Mouse (Mus musculus) liver, embryonic 15.5 days (tissue): ENCODE results near the gene 2610507B11Rik. TPM values are rescaled to one million over a fixed set of nuclear protein-coding genes. Genes with fewer than 3 reads are reported as not detected.
A peak's percentile ranks its signal among the peaks of the same experiment; 100 is the strongest.

ENCODE experiments used
- ATAC-seq: fragments of 200-750 bp; cut with Nextera tagmentation; 2 replicates; pipeline ENCODE4 v1.8.0; 2017; ENCODE audit warnings: moderate number of reproducible peaks, mild to moderate bottlenecking, moderate library complexity; ENCODE audit not compliant: insufficient read depth
- H3K27ac ChIP-seq: fragments of 300-500 bp; sonication (generic); replicated peaks from 2 replicates; pipeline ENCODE4 v1.5.1; 2015; ENCODE audit warnings: mild to moderate bottlenecking, inconsistent platforms
- H3K27me3 ChIP-seq: fragments of 300-500 bp; sonication (generic); 2 replicates; pipeline ENCODE4 v1.6.1; 2015; ENCODE audit warnings: mild to moderate bottlenecking, inconsistent platforms
- H3K36me3 ChIP-seq: fragments of 300-500 bp; sonication (generic); replicated peaks from 2 replicates; pipeline ENCODE4 v1.6.1; 2015; ENCODE audit warnings: moderate library complexity, mild to moderate bottlenecking, inconsistent platforms
- H3K4me1 ChIP-seq: fragments of 300-500 bp; sonication (generic); replicated peaks from 2 replicates; pipeline ENCODE4 v1.6.1; 2015; ENCODE audit warnings: inconsistent platforms
- H3K4me2 ChIP-seq: fragments of 300-500 bp; sonication (generic); 2 replicates; pipeline ENCODE4 v1.6.1; 2015; ENCODE audit warnings: moderate library complexity, mild to moderate bottlenecking, inconsistent platforms
- H3K4me3 ChIP-seq: fragments of 300-500 bp; sonication (generic); replicated peaks from 2 replicates; pipeline ENCODE4 v1.5.1; 2015; ENCODE audit warnings: mild to moderate bottlenecking, inconsistent platforms
- H3K9ac ChIP-seq: fragments of 300-500 bp; sonication (generic); 2 replicates; pipeline ENCODE4 v1.6.1; 2015; ENCODE audit warnings: moderate library complexity, mild to moderate bottlenecking, inconsistent platforms
- H3K9me3 ChIP-seq: fragments of 300-500 bp; sonication (generic); replicated peaks from 2 replicates; pipeline ENCODE4 v1.6.1; 2016; ENCODE audit warnings: inconsistent platforms
- WGBS: fragments of 180-500 bp; shearing (Covaris S2); methylation state at CpG from one replicate; pipeline ENCODE4 v1.1.7; 2015; ENCODE audit warnings: mixed read lengths; ENCODE audit not compliant: insufficient replicate concordance; 5-methylcytosine and 5-hydroxymethylcytosine counted together
- polyA plus RNA-seq: library from polyadenylated mRNA; unstranded; fragments of >200 nt; fragmentation: Nextera tagmentation; extraction: Ambion mirVana; gene quantifications from 2 replicates; pipeline ENCODE4 v1.2.1, GENCODE M21; 2015

2610507B11Rik gene
- polyA plus RNA-seq, 1 experiment from 2014 or later, result 28.4 TPM

GRCm38 (mm10) chr11:78322860-78323259 lies 61.3 kb downstream of the 2610507B11Rik start, which contains the start of gene Aldoc:
Aldoc (plus strand) TSS chr11:78322968.
- peaks cover 16% of the 10 kb centered on the region for H3K4me1 ChIP-seq
- H3K27me3 ChIP-seq, result no peaks in the 10 kb centered on the region
- no peak within 1 kb of the TSS for H3K9ac ChIP-seq
- peak within 1 kb of the TSS; percentile 64 for H3K27ac ChIP-seq
- peak within 1 kb of the TSS; percentile 55 for H3K4me2 ChIP-seq
- 5% methylated on average over 15 of the region's 15 CpGs for WGBS
- H3K36me3 ChIP-seq, result peaks cover 50% of the 10 kb centered on the region
- H3K4me3 ChIP-seq, result peak within 1 kb of the TSS; percentile 28
- peak; percentile 94 for ATAC-seq
- H3K9me3 ChIP-seq, result no peaks in the 10 kb centered on the region

- Histone ChIP-seq H3K27me3 (no peaks in the 10 kb centered on the region), H3K4me1 (peaks cover 22% of the 10 kb centered on the region), H3K9ac (no peak overlapping the region), H3K4me3 (no peak overlapping the region), H3K27ac (no peak overlapping the region), H3K36me3 (peaks cover 37% of the 10 kb centered on the region), H3K9me3 (no peaks in the 10 kb centered on the region), H3K4me2 (no peak overlapping the region)
- ATAC-seq, result no peak
- WGBS, result 82% methylated on average over 15 of the region's 15 CpGs
These were observed 62.6 kb downstream of the 2610507B11Rik start for GRCm38 (mm10) chr11:78324000-78324785.

GRCm38 (mm10) chr11:78324965-78325364 lies 63.4 kb downstream of the 2610507B11Rik start:
- Histone ChIP-seq H3K36me3 (peaks cover 29% of the 10 kb centered on the region), H3K9me3 (no peaks in the 10 kb centered on the region), H3K27ac (no peak overlapping the region), H3K27me3 (no peaks in the 10 kb centered on the region), H3K4me2 (no peak overlapping the region), H3K4me3 (no peak overlapping the region), H3K9ac (no peak overlapping the region), H3K4me1 (peaks cover 28% of the 10 kb centered on the region)
- ATAC-seq, result no peak
- WGBS, result 83% methylated on average over 12 of the region's 12 CpGs

GRCm38 (mm10) chr11:78327215-78327614 lies 65.7 kb downstream of the 2610507B11Rik start:
- H3K36me3 ChIP-seq, result peaks cover 7% of the 10 kb centered on the region
- peaks cover 28% of the 10 kb centered on the region for H3K4me1 ChIP-seq
- H3K4me2 ChIP-seq, result no peak overlapping the region
- WGBS, result 86% methylated on average over 4 of the region's 4 CpGs
- no peak overlapping the region for H3K9ac ChIP-seq
- no peaks in the 10 kb centered on the region for H3K27me3 ChIP-seq
- ATAC-seq, result no peak
- H3K4me3 ChIP-seq, result no peak overlapping the region
- H3K9me3 ChIP-seq, result no peaks in the 10 kb centered on the region
- no peak overlapping the region for H3K27ac ChIP-seq

GRCm38 (mm10) chr11:78327634-78328511 lies 66.3 kb downstream of the 2610507B11Rik start, which contains the start of gene Pigs:
Pigs (plus strand) TSS chr11:78328415.
- Histone ChIP-seq H3K27ac (peak within 1 kb of the TSS; percentile 70), H3K36me3 (peaks cover 4% of the 10 kb centered on the region), H3K4me2 (peak within 1 kb of the TSS; percentile 95)

GRCm38 (mm10) chr11:78328512-78329056 lies 67.0 kb downstream of the 2610507B11Rik start:
- Histone ChIP-seq H3K27me3 (no peaks in the 10 kb centered on the region), H3K27ac (peak overlapping the region; percentile 58; the same call in 1 of the 2 replicates), H3K9ac (peak overlapping the region; percentile 81), H3K9me3 (no peaks in the 10 kb centered on the region), H3K36me3 (peaks cover 11% of the 10 kb centered on the region; the same call in 1 of the 2 replicates), H3K4me3 (peak overlapping the region; percentile 84), H3K4me2 (peak overlapping the region; percentile 95), H3K4me1 (peaks cover 15% of the 10 kb centered on the region)
- ATAC-seq, result peak; percentile 69
- under 1% methylated on average over 41 of the region's 41 CpGs for WGBS

More at GRCm38 (mm10) chr11:78327634-78328511, 66.3 kb downstream of the 2610507B11Rik start, which contains the start of gene Pigs:
- peak within 1 kb of the TSS; percentile 81 for H3K9ac ChIP-seq
- peaks cover 22% of the 10 kb centered on the region for H3K4me1 ChIP-seq
- H3K27me3 ChIP-seq, result no peaks in the 10 kb centered on the region
- H3K4me3 ChIP-seq, result peak within 1 kb of the TSS; percentile 84
- 9% methylated on average over 37 of the region's 37 CpGs for WGBS
- ATAC-seq, result peak; percentile 93
- H3K9me3 ChIP-seq, result no peaks in the 10 kb centered on the region

- Histone ChIP-seq H3K36me3 (peaks cover 45% of the 10 kb centered on the region), H3K27me3 (no peaks in the 10 kb centered on the region), H3K9ac (no peak overlapping the region), H3K27ac (no peak overlapping the region), H3K4me2 (no peak overlapping the region), H3K4me1 (peaks cover 13% of the 10 kb centered on the region), H3K4me3 (no peak overlapping the region), H3K9me3 (no peaks in the 10 kb centered on the region)
- 85% methylated on average over 12 of the region's 12 CpGs for WGBS
- no peak for ATAC-seq
These were observed 71.1 kb downstream of the 2610507B11Rik start for GRCm38 (mm10) chr11:78332676-78333075.

GRCm38 (mm10) chr11:78333992-78334391 lies 72.4 kb downstream of the 2610507B11Rik start:
- H3K4me1 ChIP-seq, result peaks cover 8% of the 10 kb centered on the region
- H3K36me3 ChIP-seq, result peaks cover 53% of the 10 kb centered on the region
- H3K9me3 ChIP-seq, result no peaks in the 10 kb centered on the region
- no peak for ATAC-seq
- WGBS, result 76% methylated on average over 5 of the region's 5 CpGs
- no peaks in the 10 kb centered on the region for H3K27me3 ChIP-seq
- H3K27ac ChIP-seq, result no peak overlapping the region
- H3K9ac ChIP-seq, result no peak overlapping the region
- no peak overlapping the region for H3K4me2 ChIP-seq
- no peak overlapping the region for H3K4me3 ChIP-seq

- H3K36me3 ChIP-seq, result peaks cover 69% of the 10 kb centered on the region
- no peaks in the 10 kb centered on the region for H3K27me3 ChIP-seq
- 84% methylated on average over 8 of the region's 8 CpGs for WGBS
- no peak overlapping the region for H3K4me3 ChIP-seq
- no peaks in the 10 kb centered on the region for H3K9me3 ChIP-seq
- H3K9ac ChIP-seq, result no peak overlapping the region
- no peak overlapping the region for H3K27ac ChIP-seq
- ATAC-seq, result no peak
- H3K4me1 ChIP-seq, result 0 out of 2 replicates have a peak, but pooled peaks cover 3% of the 10 kb centered on the region
- no peak overlapping the region for H3K4me2 ChIP-seq
These were observed 75.5 kb downstream of the 2610507B11Rik start for GRCm38 (mm10) chr11:78337040-78337439.
